Mouse (Mus musculus): Measurements from ENCODE around the gene Grid1. TPM values are rescaled to one million over a fixed set of nuclear protein-coding genes. Genes with fewer than 3 reads are reported as not detected.

The Grid1 gene
- polyA plus RNA-seq, 1 experiment from 2014 or later = 0.49 TPM

DNA sequence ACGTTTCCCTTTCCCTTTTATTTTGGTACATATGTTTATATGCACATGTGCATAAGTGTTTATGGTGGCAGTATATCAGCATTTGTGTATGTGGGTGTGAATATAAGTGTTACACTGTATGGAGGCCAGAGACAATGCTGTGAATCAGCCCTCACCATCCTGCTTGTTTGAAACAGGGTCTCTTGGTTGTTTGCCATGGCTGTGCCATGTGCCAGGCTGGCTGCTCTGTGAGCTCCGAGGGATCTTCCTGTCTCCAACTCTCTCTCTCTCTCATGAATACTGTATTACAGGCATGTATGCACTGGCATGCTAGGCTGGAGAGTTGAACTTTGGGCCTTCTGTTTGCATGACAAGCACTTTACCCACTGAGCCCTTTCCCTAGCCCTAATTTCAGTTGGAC is 315.1 kb downstream of the Grid1 start:
- H3K4me3 ChIP-seq (ENCODE audit: low read depth, low read length) = no peak overlapping the region
- ATAC-seq (replicated peaks; ENCODE audit: low FRiP score, low TSS enrichment, low read depth) (no peak), DNase-seq (ENCODE audit: low spot score) (no peak)
- WGBS = 92% methylated on average over 2 of the region's 2 CpGs
- no peak overlapping the region for H3K4me2 ChIP-seq (ENCODE audit: low read length)
- H3K9ac ChIP-seq (ENCODE audit: low read length) = no peak overlapping the region
- H3K27me3 ChIP-seq (replicated peaks; ENCODE audit: control insufficient read depth, insufficient read depth, low read length) = no peaks in the 10 kb centered on the region
- no peaks in the 10 kb centered on the region for H3K4me1 ChIP-seq (replicated peaks; ENCODE audit: control insufficient read depth, insufficient read depth, low read length)
- no peaks in the 10 kb centered on the region for H3K36me3 ChIP-seq (ENCODE audit: control insufficient read depth, insufficient read depth, low read length)
- no peaks in the 10 kb centered on the region for H3K9me3 ChIP-seq (ENCODE audit: control insufficient read depth, low read length)
- H3K27ac ChIP-seq (ENCODE audit: low read depth) = no peak overlapping the region

DNA sequence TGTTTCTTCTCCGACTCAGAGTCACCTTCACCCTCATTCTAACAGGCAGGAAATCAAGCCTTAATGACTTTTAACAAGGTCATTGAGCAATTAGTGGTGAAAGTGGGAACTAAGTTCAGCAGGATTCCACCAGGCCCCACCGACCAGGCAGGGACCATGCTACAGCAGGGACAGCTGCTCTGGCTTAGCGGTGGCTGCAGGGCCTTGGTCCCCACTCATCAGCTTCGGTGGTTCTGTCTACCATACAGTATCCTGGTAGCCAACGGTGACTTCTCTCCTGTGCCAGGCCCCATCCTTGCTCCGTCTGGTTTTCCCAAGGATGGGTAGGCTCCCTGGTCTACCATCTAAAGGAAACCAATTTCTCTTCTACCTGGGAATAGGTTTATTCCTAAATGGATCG is 318.2 kb downstream of the Grid1 start:
- no peak overlapping the region for H3K27ac ChIP-seq (ENCODE audit: low read depth)
- ATAC-seq (replicated peaks; ENCODE audit: low FRiP score, low TSS enrichment, low read depth) = no peak
- H3K9ac ChIP-seq (ENCODE audit: low read length) = no peak overlapping the region
- no peak overlapping the region for H3K4me2 ChIP-seq (ENCODE audit: low read length)
- H3K9me3 ChIP-seq (ENCODE audit: control insufficient read depth, low read length) = no peaks in the 10 kb centered on the region
- no peaks in the 10 kb centered on the region for H3K36me3 ChIP-seq (ENCODE audit: control insufficient read depth, insufficient read depth, low read length)
- DNase-seq (ENCODE audit: low spot score) = no peak
- H3K4me1 ChIP-seq (replicated peaks; ENCODE audit: control insufficient read depth, insufficient read depth, low read length) = no peaks in the 10 kb centered on the region
- 75% methylated on average over 7 of the region's 7 CpGs for WGBS
- no peak overlapping the region for H3K4me3 ChIP-seq (ENCODE audit: low read depth, low read length)
- no peaks in the 10 kb centered on the region for H3K27me3 ChIP-seq (replicated peaks; ENCODE audit: control insufficient read depth, insufficient read depth, low read length)

DNA sequence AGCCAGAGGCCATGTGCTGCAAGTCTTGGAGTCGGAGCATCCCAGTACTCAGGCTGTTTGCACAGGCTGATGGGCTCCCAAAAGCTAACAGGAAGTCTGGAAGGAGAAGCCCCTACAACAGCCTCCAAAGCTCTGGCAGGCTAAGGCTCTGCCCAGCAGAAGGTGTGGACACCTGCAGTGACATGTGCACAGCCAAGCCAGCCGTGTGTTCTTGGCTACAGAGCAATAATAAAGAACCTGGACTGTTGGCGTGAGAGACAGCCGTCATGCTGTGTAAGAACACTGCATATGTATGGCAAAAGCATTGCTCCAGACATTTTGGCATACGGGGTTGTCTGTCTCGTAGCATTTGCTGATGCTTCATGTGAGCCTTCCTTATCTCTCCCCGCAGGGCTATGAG is 319.9 kb downstream of the Grid1 start:
- H3K27ac ChIP-seq (ENCODE audit: low read depth) = no peak overlapping the region
- H3K4me2 ChIP-seq (ENCODE audit: low read length) = no peak overlapping the region
- no peaks in the 10 kb centered on the region for H3K4me1 ChIP-seq (replicated peaks; ENCODE audit: control insufficient read depth, insufficient read depth, low read length)
- WGBS = 78% methylated on average over 7 of the region's 7 CpGs
- no peak overlapping the region for H3K4me3 ChIP-seq (ENCODE audit: low read depth, low read length)
- H3K27me3 ChIP-seq (replicated peaks; ENCODE audit: control insufficient read depth, insufficient read depth, low read length) = no peaks in the 10 kb centered on the region
- DNase-seq (ENCODE audit: low spot score) = no peak
- H3K36me3 ChIP-seq (ENCODE audit: control insufficient read depth, insufficient read depth, low read length) = no peaks in the 10 kb centered on the region
- H3K9ac ChIP-seq (ENCODE audit: low read length) = no peak overlapping the region
- H3K9me3 ChIP-seq (ENCODE audit: control insufficient read depth, low read length) = no peaks in the 10 kb centered on the region
- ATAC-seq (replicated peaks; ENCODE audit: low FRiP score, low TSS enrichment, low read depth) = no peak

DNA sequence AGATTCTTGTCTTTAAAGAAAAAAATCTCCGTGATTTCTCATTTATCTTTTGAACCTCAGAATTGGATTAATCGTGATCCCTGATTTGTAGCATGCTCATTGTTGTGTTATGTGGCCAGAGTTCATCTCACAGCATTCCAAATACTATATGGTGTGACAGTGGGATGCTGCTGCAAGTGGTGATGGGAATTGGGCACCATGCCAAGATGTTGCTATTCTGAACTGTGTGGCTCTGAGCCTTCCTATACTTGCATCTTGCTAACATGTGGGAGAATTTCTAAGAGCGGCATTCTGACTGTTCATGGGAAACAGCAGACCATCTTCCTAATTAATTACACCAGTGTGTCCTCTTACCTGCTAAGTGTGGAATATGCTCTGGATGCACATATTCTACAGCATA is 332.5 kb downstream of the Grid1 start:
- no peaks in the 10 kb centered on the region for H3K27me3 ChIP-seq (replicated peaks; ENCODE audit: control insufficient read depth, insufficient read depth, low read length)
- no peaks in the 10 kb centered on the region for H3K36me3 ChIP-seq (ENCODE audit: control insufficient read depth, insufficient read depth, low read length)
- no peak overlapping the region for H3K9ac ChIP-seq (ENCODE audit: low read length)
- no peaks in the 10 kb centered on the region for H3K4me1 ChIP-seq (replicated peaks; ENCODE audit: control insufficient read depth, insufficient read depth, low read length)
- DNase-seq (ENCODE audit: low spot score) = no peak
- H3K9me3 ChIP-seq (ENCODE audit: control insufficient read depth, low read length) = no peaks in the 10 kb centered on the region
- WGBS = 79% methylated on average over 3 of the region's 3 CpGs
- H3K27ac ChIP-seq (ENCODE audit: low read depth) = no peak overlapping the region
- no peak overlapping the region for H3K4me3 ChIP-seq (ENCODE audit: low read depth, low read length)
- no peak overlapping the region for H3K4me2 ChIP-seq (ENCODE audit: low read length)
- no peak for ATAC-seq (replicated peaks; ENCODE audit: low FRiP score, low TSS enrichment, low read depth)

DNA sequence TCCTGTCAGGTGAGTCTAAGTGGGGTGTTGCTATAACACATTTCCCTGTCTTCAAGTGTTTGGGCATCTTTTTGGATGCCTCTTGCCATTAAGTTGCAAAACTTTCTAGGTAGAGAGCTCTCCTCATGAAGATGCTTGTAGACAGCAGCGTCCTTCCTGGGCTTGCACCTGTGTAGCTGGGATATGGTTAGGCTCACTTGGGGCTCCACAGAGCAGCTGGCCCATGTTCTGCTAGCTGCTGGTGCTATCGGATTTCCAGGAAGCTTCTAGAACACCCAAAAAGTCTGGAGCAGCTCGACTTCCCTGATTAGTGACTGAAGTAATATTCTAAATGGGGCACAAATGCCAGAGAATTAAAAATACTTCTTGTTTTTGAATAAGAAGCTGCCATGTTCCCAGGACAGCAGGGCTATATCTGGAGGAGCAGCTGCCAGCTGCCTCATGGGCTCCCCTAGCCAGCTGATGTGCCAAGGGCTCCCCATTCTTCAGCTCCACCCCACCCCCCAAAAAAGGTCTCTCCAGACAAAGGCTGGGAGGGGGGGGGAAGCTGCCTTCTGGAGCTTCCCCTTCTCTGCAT is 333.9 kb downstream of the Grid1 start:
- no peak overlapping the region for H3K4me3 ChIP-seq (ENCODE audit: low read depth, low read length)
- no peaks in the 10 kb centered on the region for H3K4me1 ChIP-seq (replicated peaks; ENCODE audit: control insufficient read depth, insufficient read depth, low read length)
- no peak overlapping the region for H3K27ac ChIP-seq (ENCODE audit: low read depth)
- H3K9ac ChIP-seq (ENCODE audit: low read length) = no peak overlapping the region
- H3K27me3 ChIP-seq (replicated peaks; ENCODE audit: control insufficient read depth, insufficient read depth, low read length) = no peaks in the 10 kb centered on the region
- 77% methylated on average over 3 of the region's 3 CpGs for WGBS
- ATAC-seq (replicated peaks; ENCODE audit: low FRiP score, low TSS enrichment, low read depth) (no peak), DNase-seq (ENCODE audit: low spot score) (no peak)
- no peaks in the 10 kb centered on the region for H3K36me3 ChIP-seq (ENCODE audit: control insufficient read depth, insufficient read depth, low read length)
- no peaks in the 10 kb centered on the region for H3K9me3 ChIP-seq (ENCODE audit: control insufficient read depth, low read length)
- no peak overlapping the region for H3K4me2 ChIP-seq (ENCODE audit: low read length)

DNA sequence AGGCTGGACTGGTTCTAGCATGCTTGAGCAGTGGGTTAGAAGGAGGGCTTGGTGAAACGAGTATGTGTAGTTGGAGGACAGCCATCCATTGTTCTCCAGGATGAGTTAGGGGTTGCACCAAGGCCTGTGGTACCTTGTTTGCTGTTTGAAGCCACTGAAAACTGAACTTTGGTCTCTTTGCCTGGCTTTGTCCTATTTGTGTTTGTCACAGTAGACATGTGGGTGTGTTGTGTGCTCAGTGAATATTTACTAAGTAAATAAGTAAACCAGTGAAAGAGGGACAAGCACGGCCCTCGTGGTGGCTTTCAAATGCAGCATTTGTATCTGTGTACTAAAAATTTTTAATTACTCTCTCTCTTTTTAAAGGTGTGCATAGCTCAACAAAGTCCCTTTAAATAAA is 334.5 kb downstream of the Grid1 start:
- no peak for DNase-seq (ENCODE audit: low spot score)
- Histone ChIP-seq H3K4me1 (replicated peaks; ENCODE audit: control insufficient read depth, insufficient read depth, low read length) (no peaks in the 10 kb centered on the region), H3K27me3 (replicated peaks; ENCODE audit: control insufficient read depth, insufficient read depth, low read length) (no peaks in the 10 kb centered on the region), H3K9ac (ENCODE audit: low read length) (no peak overlapping the region), H3K36me3 (ENCODE audit: control insufficient read depth, insufficient read depth, low read length) (no peaks in the 10 kb centered on the region), H3K9me3 (ENCODE audit: control insufficient read depth, low read length) (no peaks in the 10 kb centered on the region), H3K4me3 (ENCODE audit: low read depth, low read length) (no peak overlapping the region), H3K27ac (ENCODE audit: low read depth) (no peak overlapping the region), H3K4me2 (ENCODE audit: low read length) (no peak overlapping the region)
- WGBS = 47% methylated on average over 3 of the region's 3 CpGs
- ATAC-seq (replicated peaks; ENCODE audit: low FRiP score, low TSS enrichment, low read depth) = no peak

DNA sequence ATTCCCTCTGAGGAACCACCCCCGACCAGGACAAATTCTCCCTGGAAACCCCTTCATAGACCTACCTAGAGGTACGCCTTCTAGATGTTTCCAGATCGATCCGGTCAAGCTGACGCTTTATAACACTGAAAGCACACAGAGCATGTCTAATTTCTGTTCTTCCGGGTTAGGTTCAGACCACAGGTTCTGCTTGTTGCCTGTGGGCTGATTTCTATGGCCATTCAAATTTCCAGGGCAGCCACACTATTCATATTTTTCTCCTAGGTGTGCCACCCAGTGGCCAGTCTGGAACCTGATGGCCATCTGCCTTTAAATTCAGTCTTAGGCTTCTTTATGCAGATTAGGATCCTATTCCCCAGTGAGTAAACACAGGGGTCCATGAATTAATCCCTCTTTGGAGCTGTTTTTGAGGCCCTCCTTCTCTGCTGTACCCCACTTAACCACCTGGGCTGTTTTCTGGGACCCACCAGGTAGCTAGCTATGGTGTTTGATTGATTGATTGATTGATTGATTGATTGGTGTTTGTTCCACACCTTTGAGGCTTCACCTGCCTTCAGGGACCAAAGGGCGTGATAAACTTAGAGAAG is 337.3 kb downstream of the Grid1 start:
- Histone ChIP-seq H3K4me3 (ENCODE audit: low read depth, low read length) (no peak overlapping the region), H3K9me3 (ENCODE audit: control insufficient read depth, low read length) (no peaks in the 10 kb centered on the region), H3K36me3 (ENCODE audit: control insufficient read depth, insufficient read depth, low read length) (no peaks in the 10 kb centered on the region), H3K4me1 (replicated peaks; ENCODE audit: control insufficient read depth, insufficient read depth, low read length) (no peaks in the 10 kb centered on the region), H3K9ac (ENCODE audit: low read length) (no peak overlapping the region), H3K27me3 (replicated peaks; ENCODE audit: control insufficient read depth, insufficient read depth, low read length) (no peaks in the 10 kb centered on the region), H3K27ac (ENCODE audit: low read depth) (no peak overlapping the region), H3K4me2 (ENCODE audit: low read length) (no peak overlapping the region)
- DNase-seq (ENCODE audit: low spot score) = no peak
- WGBS = 80% methylated on average over 7 of the region's 7 CpGs
- no peak for ATAC-seq (replicated peaks; ENCODE audit: low FRiP score, low TSS enrichment, low read depth)

DNA sequence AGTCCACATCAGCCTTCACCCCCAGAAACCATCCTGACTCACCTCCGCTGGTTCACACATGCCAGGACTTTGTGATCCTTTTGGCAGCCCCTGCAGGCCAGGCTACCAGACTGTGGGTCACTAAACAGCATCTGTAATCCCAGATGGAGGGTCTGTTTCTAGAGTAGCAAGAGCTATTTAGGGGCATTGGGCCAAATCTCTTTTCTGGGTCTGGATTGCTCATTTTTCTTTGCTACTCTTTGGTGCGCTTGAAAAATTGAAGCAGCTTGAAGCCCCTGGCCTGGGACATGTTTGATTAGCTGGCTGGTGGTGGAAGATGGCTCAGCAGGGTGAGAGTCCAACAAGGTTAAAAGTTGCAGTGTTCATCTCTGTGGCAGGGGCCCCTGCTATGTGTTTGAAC is 339.4 kb downstream of the Grid1 start:
- Histone ChIP-seq H3K27me3 (replicated peaks; ENCODE audit: control insufficient read depth, insufficient read depth, low read length) (no peaks in the 10 kb centered on the region), H3K9ac (ENCODE audit: low read length) (no peak overlapping the region), H3K36me3 (ENCODE audit: control insufficient read depth, insufficient read depth, low read length) (no peaks in the 10 kb centered on the region), H3K9me3 (ENCODE audit: control insufficient read depth, low read length) (no peaks in the 10 kb centered on the region), H3K4me2 (ENCODE audit: low read length) (no peak overlapping the region), H3K4me3 (ENCODE audit: low read depth, low read length) (no peak overlapping the region), H3K4me1 (replicated peaks; ENCODE audit: control insufficient read depth, insufficient read depth, low read length) (no peaks in the 10 kb centered on the region), H3K27ac (ENCODE audit: low read depth) (no peak overlapping the region)
- DNase-seq (ENCODE audit: low spot score) (no peak), ATAC-seq (replicated peaks; ENCODE audit: low FRiP score, low TSS enrichment, low read depth) (no peak)
- 86% methylated on average over 2 of the region's 2 CpGs for WGBS

DNA sequence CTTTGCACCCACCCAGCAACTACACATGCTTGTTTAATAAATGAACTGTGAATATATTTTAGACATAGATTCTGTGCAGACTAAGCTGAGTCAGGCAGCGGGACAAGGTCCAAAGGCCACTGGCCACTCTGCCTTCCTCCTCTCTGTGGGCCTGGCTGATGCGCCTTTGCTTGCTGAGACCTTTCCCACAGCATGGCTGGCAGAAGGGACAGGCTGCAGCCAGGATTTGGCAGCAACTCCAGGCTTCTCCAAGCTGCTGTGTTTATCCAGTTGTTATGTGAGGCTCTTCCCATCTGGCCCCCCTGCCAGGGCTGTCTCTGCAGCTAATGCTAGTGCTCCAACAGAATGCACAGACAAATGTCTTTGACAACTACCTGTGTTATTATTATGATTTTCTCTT is 347.5 kb downstream of the Grid1 start:
- H3K9me3 ChIP-seq (ENCODE audit: control insufficient read depth, low read length) = no peaks in the 10 kb centered on the region
- no peak overlapping the region for H3K27ac ChIP-seq (ENCODE audit: low read depth)
- H3K4me1 ChIP-seq (replicated peaks; ENCODE audit: control insufficient read depth, insufficient read depth, low read length) = no peaks in the 10 kb centered on the region
- no peaks in the 10 kb centered on the region for H3K27me3 ChIP-seq (replicated peaks; ENCODE audit: control insufficient read depth, insufficient read depth, low read length)
- H3K9ac ChIP-seq (ENCODE audit: low read length) = no peak overlapping the region
- 71% methylated on average over 2 of the region's 2 CpGs for WGBS
- no peak overlapping the region for H3K4me2 ChIP-seq (ENCODE audit: low read length)
- no peak for ATAC-seq (replicated peaks; ENCODE audit: low FRiP score, low TSS enrichment, low read depth)
- DNase-seq (ENCODE audit: low spot score) = no peak
- no peaks in the 10 kb centered on the region for H3K36me3 ChIP-seq (ENCODE audit: control insufficient read depth, insufficient read depth, low read length)
- no peak overlapping the region for H3K4me3 ChIP-seq (ENCODE audit: low read depth, low read length)
